Mouse (Mus musculus) left cerebral cortex, adult 9 months (tissue): ENCODE measurements at regions not wholly inside any gene's neighbourhood (a gene's known extent, or its start where the extent isn't known, plus 50 kb on each side); places are given as distances from the start of the nearest gene placed in this dataset.

Source experiments
- DNase-seq, 2 experiments: peaks; one replicate each; pipeline ENCODE4 v3.0.0; 2022; ENCODE audit warnings: low spot score in 2 of 2

GRCm38 (mm10) chr4:95215187-95215586, 163.2 kb upstream of the Jun start:
- no peak for DNase-seq

- DNase-seq, result no peak
These were observed 178.4 kb upstream of the Jun start for GRCm38 (mm10) chr4:95230461-95230860.

- no peak for DNase-seq
These were observed 181.0 kb upstream of the Jun start for GRCm38 (mm10) chr4:95233034-95233433.

- no peak for DNase-seq
These were observed 182.1 kb upstream of the Jun start for GRCm38 (mm10) chr4:95234030-95234555.

- no peak for DNase-seq
These were observed 196.0 kb upstream of the Jun start for GRCm38 (mm10) chr4:95247977-95248376.

GRCm38 (mm10) chr4:95249031-95249430, 197.0 kb upstream of the Jun start:
- DNase-seq, result no peak

- DNase-seq, result no peak
These were observed 198.1 kb upstream of the Jun start for GRCm38 (mm10) chr4:95250083-95250482.

- no peak for DNase-seq
These were observed 217.7 kb upstream of the Jun start for GRCm38 (mm10) chr4:95269766-95270165.

GRCm38 (mm10) chr4:95270389-95270788, 218.4 kb upstream of the Jun start:
- DNase-seq, result no peak

GRCm38 (mm10) chr4:95276231-95276630, 224.2 kb upstream of the Jun start:
- DNase-seq, result no peak

GRCm38 (mm10) chr4:95277989-95278713, 226.1 kb upstream of the Jun start:
- no peak for DNase-seq

- DNase-seq, result no peak
These were observed 226.7 kb upstream of the Jun start for GRCm38 (mm10) chr4:95278714-95279095.

GRCm38 (mm10) chr4:95279200-95279599, 227.2 kb upstream of the Jun start:
- no peak for DNase-seq

GRCm38 (mm10) chr4:95282083-95282482, 230.1 kb upstream of the Jun start:
- no peak for DNase-seq

- no peak for DNase-seq
These were observed 231.8 kb upstream of the Jun start for GRCm38 (mm10) chr4:95283789-95284188.

GRCm38 (mm10) chr4:95284192-95284591, 232.2 kb upstream of the Jun start:
- DNase-seq, result no peak

GRCm38 (mm10) chr4:95284696-95285095, 232.7 kb upstream of the Jun start:
- no peak for DNase-seq

- no peak for DNase-seq
These were observed 238.3 kb upstream of the Jun start for GRCm38 (mm10) chr4:95290321-95290720.

- DNase-seq, result no peak
These were observed 242.1 kb upstream of the Jun start for GRCm38 (mm10) chr4:95294110-95294509.

- DNase-seq, result no peak
These were observed 249.9 kb upstream of the Jun start for GRCm38 (mm10) chr4:95301907-95302306.

GRCm38 (mm10) chr4:95303337-95303736, 251.3 kb upstream of the Jun start:
- peak in 1 of 2 experiments; percentile 8 for DNase-seq

GRCm38 (mm10) chr4:95304006-95304405, 252.0 kb upstream of the Jun start:
- no peak for DNase-seq

GRCm38 (mm10) chr4:95307134-95307533, 250.2 kb upstream of the Fggy start:
- DNase-seq, result no peak

GRCm38 (mm10) chr4:95308469-95308895, 248.8 kb upstream of the Fggy start:
- no peak for DNase-seq
